Mouse (Mus musculus) c-Kit-positive CD71-negative TER-119-negative erythroid progenitor cells, embryonic 14.5 days (primary cell): ENCODE measurements around the gene Spag17.

Experiments used
- DNase-seq: peaks from one replicate; pipeline ENCODE4 v3.0.0-alpha.2; 2013; ENCODE audit warnings: low read depth

The Spag17 gene

DNA sequence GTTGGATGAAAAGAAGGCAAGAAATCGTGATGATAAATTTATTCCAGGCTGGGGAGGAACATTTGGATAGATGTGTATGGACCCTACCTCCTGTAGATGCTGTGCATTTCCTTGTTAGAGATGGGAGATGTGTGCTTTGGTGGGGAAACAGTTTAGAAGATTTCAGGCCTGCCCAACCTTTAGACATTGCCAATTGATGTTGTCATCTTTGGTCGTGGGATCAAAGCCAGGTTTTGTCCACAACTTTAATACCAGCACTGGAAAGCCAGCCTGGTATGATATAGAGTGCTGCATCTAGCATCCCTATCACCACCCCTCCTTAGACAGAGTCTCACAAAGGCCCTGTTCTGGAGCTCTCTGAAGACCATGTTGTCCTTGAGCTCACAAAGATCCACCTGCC, 278.4 kb downstream of the Spag17 start:
- no peak for DNase-seq

GRCm38 (mm10) chr3:100164991-100165390, 279.8 kb downstream of the Spag17 start:
- DNase-seq: no peak

DNA sequence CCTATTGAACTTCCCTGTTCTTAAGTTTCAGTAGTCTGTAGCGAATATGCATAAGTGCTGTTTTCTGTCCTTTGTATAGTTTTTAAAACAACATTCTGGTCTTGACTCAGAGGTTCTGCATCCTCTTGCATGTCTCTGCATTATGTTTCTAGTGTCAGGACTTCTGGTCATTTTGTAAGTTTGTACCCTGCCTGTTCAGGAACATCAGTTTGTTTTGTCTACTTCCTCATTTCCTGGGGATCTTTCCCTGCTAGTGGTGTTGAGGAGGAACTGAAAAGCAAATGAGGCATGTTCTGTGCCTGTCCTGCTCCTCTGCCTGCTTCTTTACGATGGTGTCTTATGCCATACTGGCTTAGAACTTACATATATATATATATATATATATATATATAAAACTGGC, 290.8 kb downstream of the Spag17 start:
- no peak for DNase-seq

DNA sequence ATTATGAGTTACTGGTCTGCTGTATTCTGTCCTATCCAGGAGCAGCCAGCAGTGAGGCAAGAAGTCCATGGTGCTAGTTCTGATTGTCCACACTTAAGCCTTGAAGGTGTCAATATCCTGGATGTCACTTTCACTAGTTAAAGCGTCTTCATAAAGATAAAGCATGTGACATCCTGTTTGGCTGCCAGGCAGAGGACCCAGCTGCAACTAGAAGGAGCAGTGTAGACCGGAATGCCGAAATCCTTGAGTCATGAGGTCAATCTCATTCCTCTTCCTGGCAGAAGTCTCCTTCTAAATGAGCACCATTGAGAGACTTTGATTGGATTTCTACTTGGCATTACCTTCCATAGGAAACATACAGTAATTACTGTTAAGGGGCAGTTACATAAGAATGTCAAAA, 295.3 kb downstream of the Spag17 start:
- DNase-seq: no peak

GRCm38 (mm10) chr3:100189444-100189843, 304.2 kb downstream of the Spag17 start:
- peak; percentile 33 for DNase-seq

DNA sequence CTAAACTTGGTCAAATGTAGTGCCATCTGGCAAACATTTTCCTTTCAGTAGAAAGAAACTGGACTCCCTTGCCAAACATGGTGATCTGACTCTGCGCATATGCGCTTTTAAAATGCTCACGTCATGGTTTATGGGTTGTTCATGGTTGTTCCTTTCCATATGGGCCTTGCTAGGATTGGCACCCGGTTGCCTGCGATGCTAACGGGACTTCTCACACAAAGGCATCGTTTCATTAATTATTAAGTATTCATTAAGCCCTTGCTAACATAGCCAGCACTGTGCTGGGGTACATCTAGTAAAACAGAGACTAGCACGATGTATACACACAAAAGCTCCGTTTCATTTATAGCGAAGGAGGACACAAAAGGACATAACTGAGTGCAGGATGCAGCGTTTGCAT, 304.7 kb downstream of the Spag17 start:
- no peak for DNase-seq
